Mouse (Mus musculus) cerebellum, adult 2 months (tissue): Measurements from ENCODE around the gene Atg2a. TPM values are rescaled to one million over a fixed set of nuclear protein-coding genes. Genes with fewer than 3 reads are reported as not detected.

ENCODE experiments used
- DNase-seq, 2 experiments: peaks; one replicate each; pipeline ENCODE4 v3.0.0; 2021
- H3K27ac ChIP-seq: fragments of 200-500 bp; 2 replicates; pipeline ENCODE4 v1.5.1; 2012; ENCODE audit warnings: low read length, control low read depth, inconsistent platforms; ENCODE audit not compliant: insufficient read depth
- H3K27me3 ChIP-seq: fragments of 200-500 bp; 2 replicates; pipeline ENCODE4 v1.6.1; 2012; ENCODE audit warnings: inconsistent platforms, mild to moderate bottlenecking, low read length, moderate library complexity; ENCODE audit not compliant: control insufficient read depth, insufficient read depth
- H3K4me1 ChIP-seq: fragments of 200-500 bp; 2 replicates; pipeline ENCODE4 v1.6.1; 2011; ENCODE audit warnings: low read length; ENCODE audit not compliant: control insufficient read depth, insufficient read depth
- H3K4me3 ChIP-seq: fragments of 200-500 bp; replicated peaks from 2 replicates; pipeline ENCODE3; 2011; ENCODE audit warnings: mild to moderate bottlenecking, low read depth, low read length, control low read depth; ENCODE audit not compliant: insufficient read depth
- CTCF ChIP-seq: fragments of 200-500 bp; IDR thresholded peaks from 2 replicates; pipeline ENCODE4 v1.5.1; 2011; ENCODE audit warnings: low read depth, mild to moderate bottlenecking, control low read depth, low read length, moderate library complexity, borderline replicate concordance; ENCODE audit not compliant: insufficient read depth
- POLR2A ChIP-seq: fragments of 200-500 bp; IDR thresholded peaks from 2 replicates; pipeline ENCODE4 v1.6.1; 2011; ENCODE audit warnings: low read length, control low read depth, borderline replicate concordance; ENCODE audit not compliant: insufficient read depth
- WGBS: fragments of 180-500 bp; shearing (Covaris S2); methylation state at CpG from one replicate; pipeline ENCODE4 v1.1.7; 2018; 5-methylcytosine and 5-hydroxymethylcytosine counted together
- polyA plus RNA-seq: library from polyadenylated mRNA; depleted of rRNA; stranded (reverse); fragments of >200 nt; gene quantifications from 2 replicates; pipeline ENCODE4 v1.2.3, GENCODE M21; 2012

The Atg2a gene
- polyA plus RNA-seq, 1 experiment, result 40.8 TPM

DNA sequence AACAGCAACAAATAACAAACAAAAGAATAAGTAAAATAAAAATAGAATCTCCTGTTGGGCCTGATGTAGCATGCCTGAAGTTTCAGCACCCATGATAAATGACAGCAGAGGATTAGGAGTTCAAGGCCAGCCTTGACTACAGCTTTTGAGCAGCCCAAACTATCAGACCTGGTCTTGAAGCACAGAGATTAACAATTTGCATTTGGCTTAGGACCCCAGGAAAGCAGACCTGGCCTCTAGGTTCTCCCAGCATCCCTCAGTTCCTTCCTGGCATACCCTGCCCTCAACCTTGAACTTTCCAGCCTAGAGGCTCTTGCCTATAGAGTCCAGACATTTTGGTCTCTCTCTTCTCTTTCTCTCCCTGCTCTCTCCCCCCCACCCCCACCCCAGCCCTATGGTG is 2.7 kb upstream of the Atg2a start:
- TF ChIP-seq POLR2A, result no peak
- TF ChIP-seq CTCF, result no peak
- DNase-seq, result no peak
- peaks cover 13% of the 10 kb centered on the region for H3K4me1 ChIP-seq
- no peak overlapping the region for H3K4me3 ChIP-seq
- H3K27me3 ChIP-seq, result no peaks in the 10 kb centered on the region
- no peak overlapping the region for H3K27ac ChIP-seq

DNA sequence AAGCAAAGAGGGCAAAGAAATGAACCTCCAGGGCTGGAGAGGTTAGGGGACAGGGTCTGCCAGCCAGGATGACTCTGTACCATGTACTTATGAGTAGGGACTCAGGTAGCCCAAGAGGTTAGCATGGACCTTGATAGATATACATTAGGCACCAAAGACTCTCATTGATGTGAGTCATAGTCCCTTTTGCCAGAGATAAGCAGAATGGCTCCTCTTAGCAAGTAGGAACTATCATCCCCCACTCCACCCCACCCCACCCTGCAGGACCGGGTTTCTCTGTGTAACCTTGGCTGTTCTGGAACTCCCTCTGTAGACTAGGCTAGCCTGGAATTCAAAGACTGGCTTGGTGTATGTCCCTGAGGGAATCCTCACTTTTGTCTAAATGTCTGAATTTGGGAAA is 1.3 kb upstream of the Atg2a start:
- H3K4me1 ChIP-seq, result peaks cover 13% of the 10 kb centered on the region
- TF ChIP-seq CTCF (no peak), POLR2A (no peak)
- DNase-seq, result no peak
- no peak overlapping the region for H3K27ac ChIP-seq
- H3K4me3 ChIP-seq, result no peak overlapping the region
- no peaks in the 10 kb centered on the region for H3K27me3 ChIP-seq
- WGBS, result 77% methylated on average over 1 of the region's 1 CpGs

DNA sequence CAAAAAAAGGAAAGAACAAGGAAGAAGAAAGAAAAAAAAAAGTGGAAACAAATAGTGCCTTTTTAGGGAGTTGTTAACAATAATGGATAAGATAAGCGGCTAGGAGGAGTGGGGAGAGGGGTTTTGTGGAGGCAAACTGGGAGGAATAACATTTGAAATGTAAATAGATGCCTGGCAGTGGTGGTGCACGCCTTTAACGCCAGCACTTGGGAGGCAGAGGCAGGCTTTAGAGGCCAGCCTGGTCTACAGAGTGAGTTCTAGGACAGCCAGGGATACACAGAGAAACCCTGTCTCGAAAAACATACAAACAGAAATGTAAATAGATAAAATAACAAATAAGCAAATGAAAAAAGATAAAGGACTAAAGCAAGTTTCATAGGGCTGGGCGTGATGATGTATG is 743 bp upstream of the Atg2a start:
- peaks cover 13% of the 10 kb centered on the region for H3K4me1 ChIP-seq
- 38% methylated on average over 5 of the region's 5 CpGs for WGBS
- H3K4me3 ChIP-seq, result no peak overlapping the region
- H3K27me3 ChIP-seq, result no peaks in the 10 kb centered on the region
- TF ChIP-seq POLR2A (no peak), CTCF (no peak)
- no peak for DNase-seq
- H3K27ac ChIP-seq, result no peak overlapping the region

DNA sequence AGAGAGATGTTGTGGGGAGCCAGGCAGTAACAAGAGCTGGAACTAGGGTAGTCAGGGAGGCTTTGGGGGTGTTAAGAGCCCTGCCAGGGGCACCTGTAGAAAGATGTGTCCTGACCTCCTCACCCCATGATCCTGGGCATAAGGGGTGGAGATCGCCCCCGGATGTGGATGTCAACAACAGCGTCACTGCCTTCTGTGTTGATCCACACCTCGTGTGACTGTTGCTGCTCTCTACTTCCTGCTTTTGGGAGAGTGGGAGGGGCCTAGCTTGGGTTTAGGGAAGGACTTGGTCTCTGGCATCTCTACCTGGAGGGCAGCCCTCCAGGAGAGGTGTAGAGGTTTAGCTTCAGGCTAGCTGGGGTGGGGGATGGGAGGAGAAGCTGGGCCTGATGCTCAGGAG is 813 bp downstream of the Atg2a start:
- Histone ChIP-seq H3K4me1 (peaks cover 13% of the 10 kb centered on the region), H3K27me3 (no peaks in the 10 kb centered on the region), H3K27ac (no peak overlapping the region), H3K4me3 (peak overlapping the region; percentile 95)
- 0% methylated on average over 4 of the region's 4 CpGs for WGBS
- peak; percentile 48 to 56 for DNase-seq
- TF ChIP-seq CTCF (no peak), POLR2A (no peak)

DNA sequence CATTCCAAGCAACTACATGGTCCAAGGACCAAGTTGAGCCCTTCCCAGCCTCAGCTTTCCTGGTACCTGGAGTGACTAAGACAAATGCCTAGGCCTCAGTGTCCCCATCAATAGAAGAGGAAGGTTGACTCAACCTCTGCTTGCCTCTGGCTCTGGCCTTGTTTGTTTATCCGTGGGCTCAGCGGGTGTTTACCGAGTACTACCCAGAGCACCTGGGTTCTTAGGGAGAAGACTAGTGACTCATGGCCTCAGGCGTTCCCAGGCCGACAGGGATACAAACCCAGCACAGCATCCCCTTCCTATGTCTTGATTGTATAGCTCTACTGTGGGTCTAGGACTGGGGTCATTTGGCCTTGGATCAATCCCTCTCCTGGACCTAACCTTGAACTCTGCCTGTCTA is 1.8 kb downstream of the Atg2a start:
- Histone ChIP-seq H3K4me1 (peaks cover 13% of the 10 kb centered on the region), H3K27ac (no peak overlapping the region), H3K27me3 (no peaks in the 10 kb centered on the region), H3K4me3 (no peak overlapping the region)
- TF ChIP-seq CTCF, result no peak
- TF ChIP-seq POLR2A, result no peak
- no peak for DNase-seq
- 82% methylated on average over 5 of the region's 5 CpGs for WGBS

DNA sequence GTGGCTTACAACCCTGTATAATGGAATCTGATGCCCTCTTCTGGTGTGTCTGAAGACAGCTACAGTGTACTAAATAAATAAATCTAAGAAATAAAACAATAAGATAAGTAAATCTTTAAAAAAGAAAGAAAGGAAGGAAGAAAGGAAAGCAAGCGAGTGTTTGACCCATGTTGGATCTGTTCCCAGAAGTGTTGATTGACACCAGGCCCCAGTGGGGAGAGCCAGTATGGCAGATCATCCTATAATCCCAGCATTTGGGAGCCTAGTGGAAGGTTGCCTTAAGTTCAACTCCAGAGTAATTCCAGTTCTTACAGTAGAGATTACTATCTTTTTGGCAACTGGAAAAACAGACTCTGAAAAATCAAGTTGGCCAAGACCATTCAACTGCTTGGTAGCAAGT is 4.3 kb downstream of the Atg2a start:
- no peak for DNase-seq
- peaks cover 13% of the 10 kb centered on the region for H3K4me1 ChIP-seq
- 18% methylated on average over 1 of the region's 1 CpGs for WGBS
- no peak overlapping the region for H3K4me3 ChIP-seq
- no peaks in the 10 kb centered on the region for H3K27me3 ChIP-seq
- TF ChIP-seq CTCF (no peak), POLR2A (no peak)
- H3K27ac ChIP-seq, result no peak overlapping the region

DNA sequence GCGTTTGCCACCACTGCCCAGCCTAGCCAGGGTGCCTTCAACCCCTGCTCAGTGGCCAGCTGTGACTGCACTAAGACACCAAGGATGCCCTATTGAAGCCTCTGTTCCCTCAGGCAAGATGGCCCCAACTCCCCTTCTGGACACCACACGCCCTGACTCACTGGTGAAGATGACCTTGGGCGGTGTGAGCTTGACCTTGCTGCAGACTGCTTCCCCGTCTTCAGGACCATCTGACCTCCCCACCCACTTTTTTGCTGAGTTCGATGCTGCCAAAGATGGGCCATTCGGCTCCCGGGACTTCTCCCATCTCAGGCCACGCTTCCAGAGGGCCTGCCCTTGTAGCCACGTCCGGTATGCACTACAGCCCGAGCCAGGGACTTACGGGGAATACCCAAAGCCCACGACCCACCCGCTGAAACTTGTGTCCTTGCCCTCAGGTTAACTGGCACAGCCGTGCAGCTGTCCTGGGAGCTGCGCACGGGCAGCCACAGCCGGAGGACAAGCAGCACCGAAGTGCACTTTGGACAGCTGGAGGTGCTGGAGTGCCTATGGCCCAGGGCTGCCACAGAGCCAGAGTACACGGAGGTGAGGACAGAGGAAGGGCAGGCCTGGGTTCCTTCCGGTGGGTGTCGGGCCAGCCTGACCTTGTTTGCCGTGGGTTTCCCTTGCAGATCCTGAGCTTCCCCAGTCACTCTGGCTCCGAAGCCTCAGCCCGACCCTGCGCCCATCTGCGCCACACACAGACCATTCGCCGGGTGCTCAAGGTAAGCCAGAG is 6.2 kb downstream of the Atg2a start:
- 92% methylated on average over 29 of the region's 29 CpGs for WGBS
- H3K27me3 ChIP-seq, result no peaks in the 10 kb centered on the region
- H3K4me1 ChIP-seq, result peaks cover 9% of the 10 kb centered on the region
- H3K27ac ChIP-seq, result no peak overlapping the region
- no peak overlapping the region for H3K4me3 ChIP-seq
- TF ChIP-seq POLR2A, result no peak
- no peak for TF ChIP-seq CTCF
- no peak for DNase-seq

DNA sequence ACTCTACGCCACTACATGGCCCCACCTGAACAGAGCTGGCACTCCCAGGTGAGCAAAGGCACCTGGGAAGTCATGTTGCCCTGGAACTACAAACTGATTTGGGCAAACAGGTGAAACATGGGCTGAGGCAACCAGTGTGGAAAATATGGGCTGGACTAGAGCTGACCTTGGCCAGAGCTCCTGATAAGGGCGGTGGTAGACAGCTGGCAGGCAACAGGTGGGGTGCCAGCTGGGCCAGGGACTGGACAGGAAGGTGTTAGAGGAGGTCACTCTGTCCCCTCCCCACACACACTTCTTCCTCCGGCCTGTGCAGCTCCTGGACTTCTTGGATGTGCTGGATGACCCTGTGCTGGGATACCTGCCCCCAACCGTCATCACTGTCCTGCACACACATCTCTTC is 11.6 kb downstream of the Atg2a start:
- no peak for DNase-seq
- Histone ChIP-seq H3K27me3 (no peaks in the 10 kb centered on the region), H3K4me1 (no peaks in the 10 kb centered on the region), H3K27ac (no peak overlapping the region), H3K4me3 (no peak overlapping the region)
- WGBS, result 84% methylated on average over 4 of the region's 4 CpGs
- TF ChIP-seq CTCF (no peak), POLR2A (no peak)
